Mouse (Mus musculus): ENCODE results near the gene Creb3l4. TPM values are rescaled to one million over a fixed set of nuclear protein-coding genes. Genes with fewer than 3 reads are reported as not detected.

Gene Creb3l4
- polyA plus RNA-seq, 1 experiment = not detected

- TF ChIP-seq GATA1 (IDR thresholded peaks at IDR 0.05; ENCODE audit: low read length) = no peak
Observed at GRCm38 (mm10) chr3:90250791-90251190, 7.5 kb upstream of the Creb3l4 start.

GRCm38 (mm10) chr3:90248746-90249100 is 5.4 kb upstream of the Creb3l4 start:
- no peak for TF ChIP-seq GATA1 (IDR thresholded peaks at IDR 0.05; ENCODE audit: low read length)

DNA sequence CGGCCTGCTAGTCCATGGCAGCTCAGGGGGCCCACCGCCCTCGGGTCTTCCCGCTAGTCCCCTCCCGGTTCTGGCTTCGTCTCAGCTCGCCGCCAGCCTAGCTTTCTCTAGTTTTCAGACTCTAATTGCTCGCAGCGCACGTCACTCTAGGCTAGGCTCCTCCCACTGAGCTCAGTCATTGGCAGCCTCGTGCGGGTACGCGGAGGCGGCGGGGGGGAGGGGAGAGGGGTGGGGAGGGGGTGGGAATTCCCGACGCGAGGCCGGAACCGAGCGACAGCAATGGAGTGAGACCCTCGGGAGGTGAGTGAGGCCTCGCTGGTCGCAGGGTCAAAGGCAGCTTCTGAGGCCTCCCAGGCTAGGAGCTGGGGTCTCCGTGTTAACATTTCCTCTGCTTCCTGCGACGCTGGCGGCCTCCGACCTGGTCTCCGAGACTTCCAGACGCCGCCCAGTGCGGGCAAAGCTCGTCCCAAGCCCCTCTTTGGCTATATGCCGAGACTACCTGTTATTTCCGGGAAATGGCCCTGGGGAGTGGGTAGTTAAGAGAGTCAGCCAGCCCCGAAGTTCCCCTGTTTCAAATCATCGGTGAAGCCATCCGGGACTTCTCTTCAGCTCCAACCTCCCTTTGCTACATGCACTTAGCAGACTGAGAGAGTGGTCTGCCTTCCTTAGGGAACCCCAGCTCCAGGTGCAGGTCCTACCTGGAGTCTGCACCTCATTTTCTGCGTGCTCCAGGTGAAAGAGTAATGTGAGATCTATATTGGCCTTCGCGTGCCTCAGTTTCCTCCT is 4.8 kb upstream of the Creb3l4 start, which contains the start of gene Slc39a1:
Slc39a1 (plus strand) TSS at position 213 of the 786 bp plus-strand sequence.
- no peak for TF ChIP-seq GATA1 (IDR thresholded peaks at IDR 0.05; ENCODE audit: low read length)

- TF ChIP-seq GATA1 (IDR thresholded peaks at IDR 0.05; ENCODE audit: low read length) = no peak
Observed at GRCm38 (mm10) chr3:90247630-90247959, 4.3 kb upstream of the Creb3l4 start.

DNA sequence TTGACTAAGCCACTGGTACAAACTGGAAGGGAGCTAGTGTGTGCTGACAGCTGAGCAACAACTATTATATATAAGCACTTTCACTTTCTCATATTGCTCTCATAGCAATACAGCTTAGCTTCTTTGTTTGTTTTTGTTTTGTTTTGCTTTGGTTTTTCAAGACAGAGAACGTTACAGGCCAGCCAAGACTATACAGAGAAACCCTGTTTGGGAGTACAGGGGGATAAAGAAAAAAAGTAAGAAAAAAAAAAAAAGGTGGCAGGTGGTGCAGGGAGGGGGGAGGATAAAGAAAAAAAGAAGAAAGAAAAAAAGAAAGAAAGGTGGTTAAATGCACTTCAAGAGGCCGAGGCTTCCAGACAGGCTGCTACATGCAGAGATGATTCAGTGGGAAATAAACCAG is 2.1 kb upstream of the Creb3l4 start:
- TF ChIP-seq GATA1 (IDR thresholded peaks at IDR 0.05; ENCODE audit: low read length) = no peak

- TF ChIP-seq GATA1 (IDR thresholded peaks at IDR 0.05; ENCODE audit: low read length) = no peak
Observed at GRCm38 (mm10) chr3:90241669-90242358, 1.5 kb downstream of the Creb3l4 start.

DNA sequence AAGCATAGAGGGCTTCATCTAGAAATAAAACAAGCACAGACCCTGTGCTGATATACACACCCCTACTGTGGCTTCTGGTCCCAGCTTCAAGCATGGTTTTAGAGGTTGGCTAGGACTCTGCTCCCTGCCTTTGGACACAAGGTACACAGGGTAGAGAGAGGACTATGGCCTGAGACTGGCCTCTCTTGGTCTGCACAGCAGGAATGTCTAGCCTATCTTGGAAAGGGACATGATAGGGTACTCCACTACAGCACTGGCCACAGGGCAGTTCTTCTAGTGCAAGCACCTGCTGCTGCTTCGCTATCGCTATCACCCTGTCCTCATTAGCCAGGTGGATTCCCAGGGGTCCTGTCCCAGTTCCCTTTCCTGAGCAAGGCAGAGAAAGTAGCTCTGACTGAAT is 2.1 kb downstream of the Creb3l4 start:
- no peak for TF ChIP-seq GATA1 (IDR thresholded peaks at IDR 0.05; ENCODE audit: low read length)

DNA sequence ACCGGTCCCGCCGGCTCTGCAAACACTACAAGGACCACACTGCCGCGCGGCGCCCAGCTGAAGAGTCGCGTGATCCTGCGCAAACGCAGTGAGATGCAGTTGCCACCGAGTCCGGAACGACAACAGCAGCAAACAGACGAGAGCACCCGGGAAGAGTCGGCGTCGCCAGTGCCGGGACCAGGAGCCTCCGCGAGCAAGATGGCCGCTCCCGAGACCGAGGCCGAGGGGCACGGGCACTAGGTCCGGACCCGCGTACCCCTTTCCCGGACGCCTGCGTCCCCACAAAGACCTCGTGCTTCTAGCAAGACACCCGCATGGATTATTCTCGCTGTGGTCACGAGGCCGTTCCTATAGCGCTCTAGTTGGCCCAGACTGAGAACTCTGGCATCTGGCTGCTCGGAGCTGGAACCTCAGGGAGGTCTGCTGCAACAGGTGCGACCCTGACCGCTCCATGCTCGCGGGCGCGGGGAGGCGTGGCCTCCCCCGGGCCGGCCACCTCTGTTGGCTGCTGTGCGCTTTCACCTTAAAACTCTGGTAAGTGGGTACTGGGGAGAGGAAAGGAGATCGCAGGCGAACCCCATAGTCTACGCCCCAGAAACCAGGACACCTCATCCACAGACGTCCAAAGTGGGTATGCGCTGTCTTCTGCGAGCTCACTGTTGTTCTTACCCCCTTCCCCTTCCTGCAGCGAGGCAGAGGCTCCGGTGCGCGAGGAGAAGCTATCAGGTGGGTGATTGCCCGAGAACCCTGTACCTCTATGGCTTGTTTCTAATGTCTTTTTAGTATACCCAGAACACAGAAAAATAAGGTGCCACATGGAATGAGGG is 11.6 kb downstream of the Creb3l4 start, which contains the start of gene Jtb:
Jtb (plus strand) TSS at position 91 of the 827 bp plus-strand sequence.
- TF ChIP-seq GATA1 (IDR thresholded peaks at IDR 0.05; ENCODE audit: low read length) = no peak

DNA sequence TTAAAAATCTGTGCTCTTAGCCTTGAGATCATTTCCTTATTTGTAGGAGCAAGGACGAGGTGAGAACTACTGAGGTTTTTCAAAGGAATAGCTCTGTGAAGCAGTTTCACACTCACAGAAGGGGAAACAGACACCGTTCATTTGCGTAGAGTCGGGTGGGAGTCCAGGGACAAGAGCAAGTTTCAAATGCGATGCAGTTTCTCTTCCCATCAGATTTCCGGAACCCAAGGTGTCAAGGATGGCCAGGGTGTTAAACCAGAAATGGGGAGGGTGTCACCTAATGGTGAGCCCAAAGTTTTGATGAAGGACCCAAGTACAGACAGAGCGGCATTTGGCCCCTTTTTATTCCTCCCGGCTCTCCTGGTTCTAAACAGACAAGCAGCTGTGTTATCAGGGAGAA is 12.2 kb downstream of the Creb3l4 start:
- TF ChIP-seq GATA1 (IDR thresholded peaks at IDR 0.05; ENCODE audit: low read length) = no peak

GRCm38 (mm10) chr3:90224331-90224730 is 19.0 kb downstream of the Creb3l4 start:
- TF ChIP-seq GATA1 (IDR thresholded peaks at IDR 0.05; ENCODE audit: low read length) = no peak

GRCm38 (mm10) chr3:90222941-90223340 is 20.4 kb downstream of the Creb3l4 start:
- TF ChIP-seq GATA1 (IDR thresholded peaks at IDR 0.05; ENCODE audit: low read length) = no peak

DNA sequence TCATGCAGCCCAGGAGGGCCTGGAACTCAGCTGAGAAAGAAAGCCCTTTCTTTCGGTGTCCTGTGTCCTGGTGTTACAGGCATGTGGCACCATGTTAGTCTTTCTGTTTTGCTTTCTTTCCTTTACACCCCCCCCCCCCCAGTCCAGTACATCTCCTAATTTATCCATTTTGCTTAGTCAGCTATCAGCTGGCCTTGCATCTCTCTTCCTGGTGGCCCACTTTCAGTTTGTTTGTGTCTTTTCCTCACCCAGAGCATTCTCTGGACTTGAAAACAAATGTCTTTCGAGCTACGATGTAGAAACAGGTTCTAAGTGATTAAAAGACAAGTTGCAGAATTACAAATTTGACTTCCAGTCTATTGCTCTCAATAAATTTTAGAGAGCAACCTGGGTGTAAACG is 20.9 kb downstream of the Creb3l4 start:
- TF ChIP-seq GATA1 (IDR thresholded peaks at IDR 0.05; ENCODE audit: low read length) = no peak

DNA sequence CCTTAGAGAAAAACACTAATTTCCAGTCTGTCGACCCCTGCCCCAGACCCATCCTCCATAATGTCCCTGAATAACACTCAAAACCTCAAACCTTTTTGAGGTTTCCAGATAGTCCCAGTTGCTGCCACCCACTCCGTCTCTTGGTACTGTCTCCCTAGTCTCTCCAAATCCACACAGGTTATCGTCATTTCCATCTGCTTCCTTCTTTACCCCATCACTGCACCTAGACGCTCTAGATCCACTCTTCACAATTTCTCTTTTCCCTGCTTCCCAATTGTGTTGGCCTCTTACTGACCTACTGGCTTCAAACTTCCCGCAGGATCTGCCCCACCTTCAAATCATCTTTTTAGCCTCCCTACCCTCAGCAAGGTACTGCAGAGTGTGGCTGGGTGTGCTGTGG is 22.2 kb downstream of the Creb3l4 start:
- no peak for TF ChIP-seq GATA1 (IDR thresholded peaks at IDR 0.05; ENCODE audit: low read length)

DNA sequence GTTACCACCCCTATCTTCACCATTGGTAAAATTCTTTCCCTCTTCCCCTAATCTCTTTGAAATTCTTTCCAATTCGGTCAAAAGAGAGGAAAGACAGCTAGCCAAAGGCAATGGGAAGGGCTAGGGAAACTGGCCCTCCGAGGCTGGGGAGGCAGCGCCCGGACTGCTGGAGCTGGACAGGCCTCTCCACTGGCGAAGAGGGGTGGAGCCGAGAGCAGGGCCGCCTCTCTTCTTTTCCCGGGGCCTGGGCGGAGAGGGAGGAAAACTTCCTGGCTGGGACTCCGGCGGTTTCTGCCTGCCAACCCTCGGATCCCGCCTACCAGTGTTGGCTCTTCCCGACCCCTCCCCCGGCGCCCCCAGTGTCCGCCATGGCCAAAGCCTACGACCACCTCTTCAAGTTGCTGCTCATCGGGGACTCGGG is 22.8 kb downstream of the Creb3l4 start:
- TF ChIP-seq GATA1 (IDR thresholded peaks at IDR 0.05; ENCODE audit: low read length) = no peak

DNA sequence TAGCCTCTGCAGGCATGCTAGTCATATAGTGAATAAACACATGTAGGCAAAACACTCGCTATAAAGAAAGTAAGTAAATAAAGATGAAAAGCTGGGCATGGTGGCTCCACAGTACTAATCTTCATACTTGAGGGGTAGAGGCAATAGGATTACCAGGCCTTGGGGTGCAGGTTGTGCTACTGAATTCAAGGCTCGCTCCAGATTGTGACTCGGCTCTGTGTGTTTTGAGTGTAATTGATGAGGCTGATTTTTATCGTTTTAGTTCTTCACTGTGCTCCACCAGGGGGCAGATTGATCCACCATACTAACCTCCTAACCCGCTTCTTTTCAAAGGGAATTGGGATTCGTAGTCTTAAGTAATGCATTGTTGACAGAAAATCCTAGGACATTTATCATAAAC is 23.2 kb downstream of the Creb3l4 start:
- no peak for TF ChIP-seq GATA1 (IDR thresholded peaks at IDR 0.05; ENCODE audit: low read length)

- TF ChIP-seq GATA1 (IDR thresholded peaks at IDR 0.05; ENCODE audit: low read length) = no peak
Observed at GRCm38 (mm10) chr3:90215825-90216380, 27.4 kb downstream of the Creb3l4 start.

Data from G1E-ER4 (cell line).